Mouse (Mus musculus) liver (tissue): ENCODE measurements around the gene Exoc3l2.
A peak's percentile ranks its signal among the peaks of the same experiment; 100 is the strongest.

Experiments used
- DNase-seq: peaks from one replicate; pipeline ENCODE4 v3.0.0-alpha.2; 2020; ENCODE audit warnings: mixed read lengths

Exoc3l2 gene

DNA sequence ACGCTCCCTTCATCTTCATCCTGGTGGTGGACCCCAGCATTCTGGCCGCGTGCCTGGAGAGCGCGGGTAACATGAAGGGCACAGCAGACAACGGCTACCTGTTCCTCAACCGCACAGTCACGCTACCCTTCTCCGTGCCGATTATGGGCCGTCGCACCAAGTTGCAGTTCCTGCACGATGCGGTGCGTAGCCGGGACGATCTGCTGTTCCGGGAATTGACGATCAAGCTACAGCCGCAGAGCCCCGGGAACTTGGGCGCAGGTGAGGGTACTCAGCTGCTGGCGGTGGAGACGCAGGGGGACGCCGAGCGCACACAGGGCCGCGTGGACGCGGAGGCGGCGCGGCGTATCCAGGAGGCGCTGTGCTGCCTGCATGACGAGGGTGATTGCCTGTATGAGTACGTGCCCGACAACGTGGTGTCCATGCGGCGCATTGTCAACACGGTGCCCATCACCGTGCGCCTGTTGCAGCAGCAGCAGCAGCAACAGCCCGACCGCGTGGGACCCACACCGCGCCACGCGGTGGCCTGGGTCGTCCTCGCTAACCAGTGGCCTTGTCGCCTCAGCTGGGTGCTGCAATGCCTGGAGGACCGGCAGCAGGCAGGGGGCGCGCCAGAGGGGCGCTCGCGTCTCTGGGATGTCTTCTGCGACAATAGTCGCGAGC is 60.8 kb downstream of the Exoc3l2 start:
- DNase-seq: peak; percentile 59

DNA sequence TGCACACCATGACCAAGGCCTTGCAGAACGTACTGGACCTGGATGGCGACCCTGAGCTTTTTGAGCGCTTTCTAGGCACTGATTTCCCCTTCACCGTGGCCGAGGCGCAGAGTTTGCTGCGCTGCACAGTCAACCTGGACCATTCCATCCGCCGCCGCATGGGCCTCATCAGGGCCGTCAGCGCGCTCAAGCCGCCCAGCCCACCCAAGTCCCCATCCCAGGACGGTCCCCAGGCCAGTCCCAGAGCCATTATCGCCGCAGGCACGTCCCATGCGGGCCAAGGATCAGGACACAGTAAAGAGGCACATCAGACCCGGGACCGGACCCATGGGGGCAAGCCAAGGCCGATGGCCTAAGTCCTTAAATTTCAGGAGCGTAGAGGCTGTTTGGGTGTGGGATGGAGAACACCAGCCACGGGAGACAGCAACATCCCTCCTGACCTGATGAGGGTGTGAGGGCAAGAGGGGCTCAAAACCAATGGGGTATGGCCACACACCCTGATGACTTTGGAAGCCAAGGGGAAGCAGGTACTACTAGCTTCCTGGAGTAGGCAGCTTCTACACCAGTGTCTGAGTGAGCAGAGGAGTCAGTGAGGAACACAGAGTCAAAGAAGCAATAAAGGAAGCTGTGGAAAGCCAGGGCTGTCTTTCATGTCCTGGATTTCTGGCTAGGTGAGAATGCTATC is 61.4 kb downstream of the Exoc3l2 start:
- DNase-seq: no peak

- DNase-seq: no peak
These were observed 62.0 kb downstream of the Exoc3l2 start for GRCm38 (mm10) chr7:19525105-19525481.

DNA sequence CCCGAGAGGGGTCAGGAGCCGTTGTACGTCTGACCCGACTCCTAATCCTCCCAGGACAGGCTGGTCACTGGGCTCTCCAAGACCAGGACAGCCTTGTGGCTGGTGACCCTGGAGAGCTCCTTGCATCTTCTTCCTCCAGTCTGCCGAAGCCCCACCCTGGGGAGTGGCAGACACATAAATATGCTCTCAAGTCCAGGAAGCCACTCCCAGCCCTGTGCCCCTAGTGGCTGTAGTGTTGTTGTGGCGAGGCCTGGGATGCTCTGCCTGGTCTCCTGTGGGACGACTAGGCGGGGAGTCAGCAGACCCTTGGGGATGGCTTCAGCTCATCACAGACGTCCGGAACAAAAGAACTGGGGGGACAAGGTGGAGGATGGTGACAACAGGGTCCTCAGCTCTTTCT is 67.9 kb downstream of the Exoc3l2 start:
- DNase-seq: no peak

DNA sequence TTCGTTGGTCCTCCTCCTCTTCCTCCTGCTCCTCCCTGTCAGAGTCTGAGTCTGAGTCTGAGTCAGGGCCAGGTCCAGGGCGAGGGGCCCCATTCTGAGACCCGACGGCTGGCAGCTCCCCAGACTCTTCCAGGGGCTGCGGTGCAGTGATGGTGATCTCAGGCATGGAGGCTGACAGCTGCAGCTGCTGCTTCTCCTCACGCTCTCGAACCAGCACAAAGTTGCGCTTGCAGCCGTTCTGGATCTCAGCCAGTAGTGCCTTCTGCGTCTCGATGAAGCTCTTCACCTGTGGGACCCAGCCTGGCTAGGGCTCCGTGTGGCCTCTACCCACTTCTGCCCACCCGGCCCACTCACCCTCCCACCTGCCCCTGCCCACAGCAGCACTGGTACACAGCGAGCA is 69.1 kb downstream of the Exoc3l2 start:
- DNase-seq: no peak

DNA sequence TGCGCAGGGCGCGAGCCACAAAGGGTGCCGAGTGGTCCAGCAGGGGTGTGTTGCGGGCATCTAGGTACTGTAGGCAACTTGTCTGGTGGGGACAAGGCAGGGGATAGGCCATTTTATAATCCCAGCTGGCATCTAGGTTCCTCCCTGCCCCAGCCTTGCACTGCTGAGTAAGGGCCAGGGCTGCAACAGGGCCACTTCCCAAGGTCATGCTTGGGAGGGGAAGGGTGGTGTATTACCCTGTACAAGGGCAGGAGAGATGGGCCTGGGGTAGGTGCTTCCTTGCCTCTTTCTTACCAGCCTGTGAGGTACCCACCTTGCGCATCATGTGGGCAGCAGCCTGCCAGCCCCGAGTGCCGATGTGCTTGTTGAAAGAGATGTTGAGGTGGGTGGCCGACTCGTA is 71.5 kb downstream of the Exoc3l2 start:
- no peak for DNase-seq

DNA sequence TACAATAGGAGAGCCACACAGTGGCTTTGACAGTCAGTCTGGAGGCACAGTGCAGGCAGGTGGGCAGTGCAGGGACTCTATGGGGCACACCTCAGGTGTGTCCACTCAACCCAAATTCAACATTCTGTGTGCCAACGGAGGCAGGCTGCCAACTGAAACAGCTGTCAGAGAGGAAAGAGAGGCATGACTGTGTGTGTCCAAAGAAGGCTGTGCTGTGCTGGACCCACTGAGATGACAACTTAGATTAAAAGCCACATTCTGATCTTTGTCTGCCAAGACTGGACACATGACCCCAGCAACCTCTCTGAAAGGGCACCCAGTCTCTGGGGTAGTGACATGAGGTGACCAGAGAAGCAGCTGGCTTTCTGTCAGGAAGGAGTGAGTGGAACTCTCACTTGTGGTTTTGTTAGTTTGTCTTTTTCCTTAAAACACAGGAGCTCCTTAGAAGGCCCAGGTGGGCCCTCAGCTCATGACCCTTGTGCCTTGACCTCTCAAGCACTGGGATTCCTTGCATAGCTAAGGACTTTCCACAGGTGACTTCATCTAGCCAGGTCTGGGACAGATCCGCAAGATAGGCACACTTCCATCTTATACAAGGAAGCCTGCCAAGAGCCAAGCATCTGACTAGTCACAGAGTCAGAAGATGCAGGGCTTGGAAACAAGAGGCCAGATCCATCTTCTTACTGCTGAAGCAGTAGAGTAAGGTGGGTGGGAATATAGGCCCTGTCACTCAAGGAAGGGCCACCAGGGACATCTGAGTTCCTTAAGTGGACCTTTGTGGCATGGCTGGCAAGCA is 77.8 kb downstream of the Exoc3l2 start:
- DNase-seq: no peak

DNA sequence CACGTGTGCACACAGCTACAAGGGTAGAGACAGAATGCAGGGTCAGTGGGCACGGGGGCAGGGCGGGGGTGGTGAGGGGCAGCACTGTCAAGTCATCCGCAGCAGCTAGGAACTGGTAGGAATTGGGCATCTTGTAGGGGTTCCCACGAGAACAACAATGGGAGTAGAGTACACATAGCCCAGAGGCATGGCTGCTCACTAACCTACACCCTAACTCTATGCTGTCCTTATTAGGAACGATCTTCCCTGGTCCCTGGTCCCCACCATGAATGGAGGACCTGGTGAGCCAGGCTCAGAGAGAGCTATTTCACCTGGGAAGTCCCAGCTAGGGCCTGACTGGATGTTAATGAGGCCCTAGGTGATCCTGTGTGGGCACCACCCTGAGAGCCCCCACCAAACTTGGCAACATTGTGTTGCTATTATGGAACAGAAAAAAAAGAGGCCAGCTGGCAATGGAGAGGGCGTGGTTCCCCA is 78.6 kb downstream of the Exoc3l2 start:
- DNase-seq: no peak

GRCm38 (mm10) chr7:19542155-19542691 is 79.1 kb downstream of the Exoc3l2 start:
- DNase-seq: no peak

DNA sequence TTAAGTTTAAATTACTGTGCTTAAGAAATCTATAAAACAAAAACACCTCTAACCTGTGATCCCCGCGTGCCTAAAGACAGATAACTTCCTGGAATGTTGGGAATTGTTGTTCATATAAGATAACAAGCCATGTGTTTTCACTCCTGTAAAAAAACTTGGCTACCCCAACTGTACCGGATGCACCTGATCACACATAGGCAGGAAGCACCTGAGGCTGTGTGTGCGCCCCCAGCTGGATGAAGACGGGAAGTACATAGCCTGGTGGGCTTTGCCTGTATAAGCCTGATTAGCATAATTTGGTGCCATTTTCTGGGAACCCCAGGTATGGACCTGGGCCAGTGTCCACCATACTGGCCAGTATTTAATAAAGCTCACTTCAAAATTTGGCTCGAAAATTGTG is 80.5 kb downstream of the Exoc3l2 start:
- DNase-seq: no peak

DNA sequence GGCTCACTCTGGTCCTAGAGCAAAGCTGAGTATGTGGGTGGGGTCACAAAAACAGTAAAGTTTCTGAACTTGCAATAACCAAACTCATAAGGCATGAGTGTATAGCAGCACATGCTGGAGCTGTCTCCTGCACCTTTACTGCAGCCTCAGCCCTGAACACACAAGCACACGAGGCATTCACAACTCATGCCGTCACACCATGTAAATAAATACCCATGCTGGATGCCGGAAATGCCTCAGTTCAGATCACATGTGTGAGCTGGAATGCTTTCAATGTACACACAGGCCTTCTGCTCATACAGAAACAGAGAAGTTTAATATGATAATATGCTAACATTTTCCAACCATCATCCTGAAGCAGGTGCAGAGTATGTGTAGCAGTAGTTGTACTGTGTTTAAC is 82.9 kb downstream of the Exoc3l2 start:
- DNase-seq: no peak
